In genomic region chr17:79167198-79167597, GRCm38 (mm10) we compare ENCODE assay signal across 17 mouse cellular contexts.
"Had no signal": no experiment of that assay in that cellular context is flagged by ENCODE, and none has a peak within 500 bp of the region (broad histone marks: within the 10 kb centered on the region; RNA-seq: fewer than 3 reads in every experiment).

No protein-coding gene starts in this region.

- H3K9me3 ChIP-seq: liver, embryonic 12.5 days; midbrain, embryonic 12.5 days; neural tube, embryonic 12.5 days had no signal

- H3K4me1 ChIP-seq: liver, embryonic 12.5 days; midbrain, embryonic 12.5 days; neural tube, embryonic 12.5 days had no signal

- H3K27me3 ChIP-seq: liver, embryonic 12.5 days; midbrain, embryonic 12.5 days; neural tube, embryonic 12.5 days had no signal

- H3K4me3 ChIP-seq: liver, embryonic 12.5 days; midbrain, embryonic 12.5 days; myocyte; neural tube, embryonic 12.5 days had no signal

- H3K9ac ChIP-seq: liver, embryonic 12.5 days; liver, embryonic 14.5 days; lung, embryonic 14.5 days; midbrain, embryonic 12.5 days; neural tube, embryonic 12.5 days had no signal

- H3K4me2 ChIP-seq: liver, embryonic 12.5 days; lung, embryonic 14.5 days; midbrain, embryonic 12.5 days; neural tube, embryonic 12.5 days had no signal

- ATAC-seq: liver, embryonic 12.5 days had no signal

- H3K36me3 ChIP-seq: liver, embryonic 12.5 days; midbrain, embryonic 12.5 days; neural tube, embryonic 12.5 days had no signal

- DNase-seq: lung, adult 18-20 months; lung, embryonic 14.5 days; lung, postnatal 10 days; lung, postnatal 4 days; retina, postnatal 1 day; right cerebral cortex, adult 18-20 months; right cerebral cortex, postnatal 25 days; right cerebral cortex, postnatal 4 days; spleen, adult 18-20 months; thymus, adult 18-20 months; thymus, postnatal 14 days; thymus, postnatal 36 days had no signal

- H3K27ac ChIP-seq: liver, embryonic 12.5 days; liver, embryonic 14.5 days; midbrain, embryonic 12.5 days; neural tube, embryonic 12.5 days had no signal
